Mouse (Mus musculus) adrenal gland, adult (tissue): ENCODE data around the gene Ppm1e.

Experiments used
- DNase-seq, 2 experiments: peaks; one replicate each; pipeline ENCODE4 v3.0.0; 2022 to 2023; ENCODE audit warnings: low spot score in 1 of 2; ENCODE audit not compliant: inconsistent age in 2 of 2

Ppm1e gene

GRCm38 (mm10) chr11:87254149-87254548 lies 104.7 kb downstream of the Ppm1e start:
- peak in 1 of 2 experiments; percentile 42 for DNase-seq

- DNase-seq: no peak
Observed at GRCm38 (mm10) chr11:87253294-87253693, 105.5 kb downstream of the Ppm1e start.

- no peak for DNase-seq
Observed at GRCm38 (mm10) chr11:87250132-87250531, 108.7 kb downstream of the Ppm1e start.

- no peak for DNase-seq
Observed at GRCm38 (mm10) chr11:87247494-87247866, 111.3 kb downstream of the Ppm1e start.

GRCm38 (mm10) chr11:87246724-87247493 lies 111.9 kb downstream of the Ppm1e start:
- no peak for DNase-seq

GRCm38 (mm10) chr11:87246107-87246651 lies 112.6 kb downstream of the Ppm1e start:
- DNase-seq: no peak

GRCm38 (mm10) chr11:87245171-87245840 lies 113.5 kb downstream of the Ppm1e start:
- DNase-seq: no peak

- DNase-seq: no peak
Observed at GRCm38 (mm10) chr11:87241256-87241655, 117.6 kb downstream of the Ppm1e start.

- DNase-seq: no peak
Observed at GRCm38 (mm10) chr11:87240833-87241215, 118.0 kb downstream of the Ppm1e start.

GRCm38 (mm10) chr11:87240141-87240832 lies 118.5 kb downstream of the Ppm1e start:
- no peak for DNase-seq

- no peak for DNase-seq
Observed at GRCm38 (mm10) chr11:87238891-87239530, 119.8 kb downstream of the Ppm1e start.

GRCm38 (mm10) chr11:87235486-87235872 lies 123.3 kb downstream of the Ppm1e start:
- peak in 1 of 2 experiments; percentile 45 for DNase-seq

GRCm38 (mm10) chr11:87234743-87235485 lies 123.9 kb downstream of the Ppm1e start:
- DNase-seq: no peak

- DNase-seq: no peak
Observed at GRCm38 (mm10) chr11:87233377-87233776, 125.4 kb downstream of the Ppm1e start.

GRCm38 (mm10) chr11:87227056-87227455 lies 131.8 kb downstream of the Ppm1e start:
- no peak for DNase-seq

GRCm38 (mm10) chr11:87222686-87223085 lies 136.1 kb downstream of the Ppm1e start:
- peak; percentile 22 to 47 for DNase-seq

GRCm38 (mm10) chr11:87212313-87212712 lies 146.5 kb downstream of the Ppm1e start:
- no peak for DNase-seq
